Mouse (Mus musculus) olfactory bulb, adult 2 months (tissue): Measurements from ENCODE around the gene Zmynd11.

Source experiments
- CTCF ChIP-seq: fragments of 200-500 bp; IDR thresholded peaks from 2 replicates; pipeline ENCODE4 v1.5.1; 2012; ENCODE audit warnings: low read depth, mild to moderate bottlenecking, low read length, moderate library complexity; ENCODE audit not compliant: insufficient read depth
- POLR2A ChIP-seq: fragments of 200-500 bp; IDR thresholded peaks from 2 replicates; pipeline ENCODE4 v1.6.1; 2012; ENCODE audit warnings: mild to moderate bottlenecking, low read depth, low read length, moderate library complexity; ENCODE audit not compliant: insufficient read depth

- TF ChIP-seq POLR2A (no peak), CTCF (no peak)
These were observed 8.9 kb upstream of the Zmynd11 start for GRCm38 (mm10) chr13:9774077-9774476.
